Mouse (Mus musculus): Measurements from ENCODE around the gene Plekha4.
A peak's percentile ranks its signal among the peaks of the same experiment; 100 is the strongest.

Gene Plekha4

DNA sequence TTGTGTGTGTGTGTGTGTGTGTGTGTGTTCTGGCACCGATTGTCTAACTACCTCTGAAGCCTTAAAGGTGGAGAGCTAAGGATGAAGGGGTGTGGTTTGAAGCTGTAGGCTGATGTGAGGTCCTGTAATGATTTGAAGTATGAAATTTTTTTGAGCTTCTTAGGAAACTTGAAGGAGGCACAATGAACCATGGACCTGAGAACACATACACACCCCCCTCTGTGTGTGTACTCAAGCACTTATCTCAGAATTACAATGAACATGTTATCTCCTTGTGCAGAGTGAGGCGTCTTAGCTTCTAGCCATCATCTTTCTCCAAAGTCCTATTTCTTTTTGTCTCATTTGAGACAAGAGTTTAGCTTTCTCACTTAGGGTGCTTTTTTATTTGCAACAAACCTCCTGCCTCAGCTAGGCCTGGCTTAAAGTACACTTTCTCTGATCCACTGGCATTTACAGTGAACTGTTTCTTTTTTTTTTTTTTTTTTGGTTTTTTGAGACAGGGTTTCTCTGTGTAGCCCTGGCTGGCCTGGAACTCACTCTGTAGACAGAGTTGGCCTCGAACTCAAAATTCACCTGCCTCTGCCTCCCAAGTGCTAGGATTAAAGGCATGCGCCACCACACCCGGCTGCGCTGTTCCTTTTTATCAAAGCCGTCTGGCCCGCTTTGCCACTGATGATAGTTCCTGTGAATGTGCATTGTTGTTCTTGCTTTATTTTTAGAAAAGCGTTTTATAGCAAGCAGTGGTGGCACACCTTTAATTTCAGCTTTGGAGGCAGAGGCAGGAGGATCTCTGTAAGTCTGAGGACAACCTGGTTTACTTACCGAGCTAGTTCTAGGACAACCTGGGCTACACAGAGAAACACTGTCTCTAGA lies 42.7 kb downstream of the Plekha4 start:
- DNase-seq (ENCODE audit: low spot score in 2 of 2): no peak

DNA sequence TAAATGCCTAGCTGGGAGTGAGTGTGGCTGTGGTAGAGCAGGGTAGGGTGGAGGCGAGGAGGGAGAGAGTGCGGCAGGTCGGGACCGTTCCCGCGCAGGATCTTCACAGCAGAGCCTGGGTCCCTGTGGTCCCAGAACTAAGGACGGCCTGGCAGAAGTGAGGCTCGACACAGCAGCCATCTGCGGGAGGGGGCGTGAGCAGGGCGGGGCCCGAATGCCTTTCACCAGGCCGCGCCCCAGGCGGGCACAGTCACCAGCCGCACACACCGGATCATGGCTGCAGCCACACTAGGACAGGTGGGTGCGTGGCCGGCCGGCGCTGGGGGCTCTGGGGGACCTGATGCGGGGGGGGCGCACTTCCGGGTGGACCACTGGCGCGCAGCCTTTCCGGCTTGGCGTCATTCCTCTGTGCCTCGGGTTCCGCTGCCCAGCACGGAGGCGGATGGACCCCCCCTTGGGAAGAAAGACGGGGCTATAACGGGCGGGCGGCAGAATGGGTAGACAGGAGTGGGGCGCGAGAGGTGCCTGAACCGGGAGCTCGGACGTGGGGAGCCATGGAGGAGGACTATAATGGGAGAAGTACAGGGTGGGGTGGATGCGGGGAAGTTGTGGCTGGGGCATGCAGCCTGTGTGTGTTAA lies 44.1 kb downstream of the Plekha4 start, which contains the start of gene Bcat2:
Bcat2 (plus strand) TSS at position 51 of the 639 bp plus-strand sequence.
- DNase-seq (ENCODE audit: low spot score in 2 of 2): peak; percentile 73

DNA sequence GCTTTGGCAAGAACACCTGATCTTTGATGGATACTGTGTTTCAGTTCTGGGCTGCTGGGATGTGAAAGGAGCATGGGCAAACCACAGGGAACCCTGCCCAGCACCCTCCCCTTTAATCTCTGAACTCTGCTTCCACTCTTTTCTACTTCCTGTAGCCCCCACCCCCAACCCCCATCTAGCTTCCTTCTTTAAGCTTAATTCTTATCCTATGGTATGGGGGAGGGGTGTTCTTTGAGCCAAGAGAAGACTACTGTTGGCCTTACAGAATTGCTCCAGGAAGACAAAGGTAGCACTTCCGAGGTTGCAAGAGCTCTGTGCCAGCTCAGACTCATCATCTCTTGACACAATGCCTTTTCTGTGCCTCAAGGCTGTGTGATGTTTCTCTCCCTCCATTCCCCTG lies 45.8 kb downstream of the Plekha4 start:
- peak in 1 of 2 experiments; percentile 41 for DNase-seq (ENCODE audit: low spot score in 2 of 2)

DNA sequence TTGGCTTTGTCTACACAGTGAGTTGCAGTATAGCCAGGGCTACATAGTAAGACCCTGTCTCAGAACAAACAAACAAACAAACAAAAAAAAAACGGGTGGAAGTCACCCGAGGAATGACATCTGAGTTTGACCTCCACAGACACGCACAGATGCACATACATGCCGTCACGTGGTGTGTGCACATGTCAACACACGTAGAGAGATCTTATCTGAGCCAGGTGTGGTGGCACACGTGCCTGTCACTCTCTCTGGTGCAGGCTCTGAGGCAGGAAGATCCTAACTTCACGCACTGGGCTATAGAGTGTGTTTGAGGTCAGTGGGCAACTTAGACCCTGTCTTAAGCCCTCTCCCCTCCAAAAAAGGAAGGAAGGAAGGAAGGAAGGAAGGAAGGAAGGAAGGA lies 47.8 kb downstream of the Plekha4 start:
- DNase-seq (ENCODE audit: low spot score in 2 of 2): peak; percentile 64 to 71

DNA sequence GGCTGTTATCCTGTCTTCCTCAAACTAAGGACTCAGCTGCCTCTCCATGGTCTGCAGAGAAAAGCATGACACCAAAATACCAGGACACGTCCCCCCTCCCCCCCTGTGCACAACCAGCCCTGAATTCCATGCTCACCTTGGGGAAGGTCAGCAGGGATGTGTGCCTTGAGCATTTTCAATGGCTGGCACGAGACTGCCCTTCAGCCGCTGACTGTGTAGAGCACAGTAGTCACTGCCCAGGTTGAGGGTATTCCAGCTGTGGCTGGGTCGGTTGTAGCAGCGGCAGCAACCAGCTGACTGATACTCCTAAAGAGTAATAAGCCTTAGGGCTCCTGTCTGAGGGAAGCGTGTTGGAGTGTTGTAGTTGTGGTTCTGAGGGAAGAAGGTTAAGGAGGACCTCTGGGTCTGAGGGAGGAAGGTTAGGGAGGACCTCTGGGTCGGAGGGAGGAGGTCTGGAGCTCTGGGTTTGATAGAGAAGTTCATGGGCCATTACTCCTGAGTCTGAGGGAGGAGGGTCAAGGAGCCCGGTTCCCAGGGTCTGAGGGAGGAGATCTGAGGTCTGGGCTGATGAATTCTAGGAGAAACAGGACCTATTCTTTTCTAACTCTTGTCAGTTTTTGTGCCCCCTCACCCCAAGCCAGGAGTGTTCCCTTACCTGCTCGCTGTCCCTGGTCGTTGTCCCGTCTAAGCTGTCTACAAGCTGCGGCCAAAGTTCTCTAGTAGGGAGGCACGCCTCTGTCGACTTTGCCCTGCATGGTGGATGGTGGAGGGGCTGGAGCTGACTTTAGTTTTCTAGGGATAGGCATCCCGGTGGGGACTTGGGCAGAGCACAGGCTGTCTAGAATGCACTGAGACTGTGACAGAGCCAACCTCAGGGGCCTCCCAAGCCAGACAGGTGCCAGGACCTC lies 48.6 kb downstream of the Plekha4 start:
- no peak for DNase-seq (ENCODE audit: low spot score in 2 of 2)

DNA sequence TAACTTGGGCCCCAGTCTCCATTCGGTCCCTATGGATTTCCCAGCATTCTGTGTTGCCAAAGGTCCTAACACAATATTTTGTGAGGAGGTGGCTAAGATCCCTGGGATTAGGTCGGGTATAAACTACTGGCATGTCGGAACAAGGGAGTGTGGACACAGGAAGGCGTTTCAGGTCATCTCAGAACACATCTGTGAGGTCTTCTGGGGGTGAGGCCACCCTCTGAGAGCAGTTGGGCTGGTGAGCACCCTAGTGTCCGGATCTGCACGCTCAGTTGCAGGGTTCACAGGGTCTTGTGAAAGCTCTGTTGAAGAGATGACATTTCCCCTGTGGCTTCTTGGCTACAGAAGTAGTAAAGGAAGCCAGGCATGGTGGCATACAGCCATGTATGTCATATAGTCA lies 59.8 kb downstream of the Plekha4 start:
- no peak for DNase-seq (ENCODE audit: low spot score in 2 of 2)

DNA sequence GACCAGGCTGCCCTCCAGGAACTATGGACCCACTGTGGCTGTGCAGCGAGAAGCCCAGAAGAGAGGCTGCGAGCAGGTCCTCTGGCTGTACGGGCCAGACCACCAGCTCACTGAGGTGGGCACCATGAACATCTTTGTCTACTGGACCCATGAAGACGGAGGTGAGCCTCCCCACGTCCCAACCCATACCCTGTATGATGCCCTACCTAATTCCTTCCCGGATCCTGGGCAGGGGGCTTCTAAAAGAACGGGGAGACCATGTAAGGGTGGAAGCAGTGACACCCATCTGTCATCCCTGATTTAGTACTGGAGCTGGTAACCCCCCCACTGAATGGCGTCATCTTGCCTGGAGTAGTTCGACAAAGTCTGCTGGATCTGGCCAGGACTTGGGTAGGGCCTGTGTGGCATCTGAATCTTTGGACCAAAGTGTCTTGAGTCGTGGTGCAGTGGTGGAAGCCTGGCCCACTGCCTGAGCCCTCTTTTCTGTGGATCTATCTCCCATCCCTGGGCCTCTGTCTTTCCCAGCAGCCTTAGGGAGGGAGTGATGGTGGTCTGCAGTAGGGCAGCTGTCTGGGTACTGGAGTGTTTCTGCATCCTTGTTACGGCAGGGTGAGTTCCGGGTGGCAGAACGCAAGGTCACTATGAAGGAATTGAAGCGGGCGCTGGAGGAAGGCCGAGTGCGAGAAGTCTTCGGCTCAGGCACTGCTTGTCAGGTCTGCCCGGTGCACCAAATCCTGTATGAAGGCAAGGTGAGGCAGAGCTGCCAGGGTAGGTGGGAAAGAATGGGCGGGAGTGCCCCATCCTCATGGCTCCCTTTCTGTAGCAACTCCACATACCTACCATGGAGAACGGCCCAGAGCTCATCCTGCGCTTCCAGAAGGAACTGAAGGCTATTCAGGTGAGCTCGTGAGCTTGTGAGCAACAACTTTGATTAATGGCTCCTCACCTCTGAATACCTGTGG lies 61.8 kb downstream of the Plekha4 start:
- no peak for DNase-seq (ENCODE audit: low spot score in 2 of 2)

DNA sequence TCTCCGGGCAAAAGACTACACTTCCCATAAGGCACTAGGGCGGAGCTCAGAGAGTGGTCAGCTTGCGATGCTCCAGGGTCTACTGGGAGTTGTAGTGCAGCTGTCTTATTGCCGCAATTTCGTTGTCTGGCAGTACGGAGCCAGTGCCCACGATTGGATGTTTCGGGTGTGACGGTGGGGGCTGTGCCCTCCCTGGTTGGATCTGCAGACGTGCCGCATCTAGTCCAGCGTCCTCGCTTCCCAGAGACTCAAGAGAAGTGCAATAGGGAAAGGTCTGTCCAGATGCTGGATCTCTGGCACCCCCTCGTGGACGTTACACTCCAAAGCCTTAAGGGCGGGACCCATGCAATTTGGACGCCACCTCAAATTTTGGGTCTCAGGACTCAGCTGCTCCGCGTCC lies 63.0 kb downstream of the Plekha4 start:
- DNase-seq (ENCODE audit: low spot score in 2 of 2): peak; percentile 61 to 79

DNA sequence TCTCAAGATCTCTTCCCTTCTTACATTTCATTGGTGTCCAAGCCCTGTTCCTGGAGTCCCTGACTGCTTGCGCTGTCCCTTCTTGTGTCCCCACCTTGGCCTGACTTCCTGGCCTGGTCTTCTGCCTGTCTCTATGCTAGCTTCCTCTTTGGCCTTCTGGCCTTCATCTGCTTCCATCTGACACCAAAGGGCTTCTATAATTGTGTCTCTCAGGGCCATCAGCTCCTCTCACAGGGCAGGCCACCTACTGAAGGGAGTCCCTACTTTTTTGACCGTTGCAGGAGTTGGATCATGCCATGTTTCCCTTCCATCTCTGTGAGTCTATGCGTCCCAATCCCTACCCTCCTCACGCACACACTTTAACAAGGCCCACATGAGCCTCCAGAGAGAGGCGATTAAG lies 63.8 kb downstream of the Plekha4 start:
- DNase-seq (ENCODE audit: low spot score in 2 of 2): no peak

DNA sequence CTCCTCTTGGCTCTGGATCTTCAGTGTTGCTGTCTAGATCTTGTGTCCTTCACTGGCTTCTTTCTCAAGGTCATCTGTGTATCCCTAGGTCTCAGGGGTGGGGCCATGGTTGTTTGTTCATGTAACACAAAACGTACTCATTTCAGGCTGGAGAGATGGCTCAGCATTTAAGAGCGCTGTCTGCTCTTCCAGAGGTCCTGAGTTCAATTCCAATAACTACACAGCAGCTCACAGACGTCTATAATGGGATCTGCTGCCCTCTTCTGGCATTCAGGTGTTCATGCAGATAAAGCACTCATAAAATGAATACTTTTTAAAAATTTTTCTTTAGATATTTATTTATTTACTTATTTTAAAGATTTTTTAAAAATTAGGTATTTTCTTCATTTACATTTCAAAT lies 64.7 kb downstream of the Plekha4 start:
- peak in 1 of 2 experiments; percentile 3 for DNase-seq (ENCODE audit: low spot score in 2 of 2)

DNA sequence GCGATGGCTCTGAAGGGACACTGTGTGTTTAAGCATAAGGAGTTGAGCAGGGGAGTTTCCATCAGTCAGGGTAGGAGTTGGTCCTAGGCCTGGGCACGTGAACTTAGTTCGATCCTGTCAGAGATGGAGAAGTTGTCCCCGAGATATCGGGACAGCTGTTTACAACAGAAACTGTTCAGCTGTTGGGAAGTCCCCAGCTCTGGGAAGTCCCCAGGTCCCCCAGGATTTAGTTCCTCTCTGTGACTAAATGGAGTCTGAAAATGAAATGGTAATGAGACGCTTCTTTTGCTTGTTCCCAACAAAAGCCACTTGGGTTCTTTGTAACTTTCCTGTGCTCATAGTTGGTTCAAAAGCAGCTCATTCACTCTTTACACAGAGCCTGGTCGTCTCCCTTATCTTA lies 65.8 kb downstream of the Plekha4 start:
- DNase-seq (ENCODE audit: low spot score in 2 of 2): peak in 1 of 2 experiments; percentile 4

DNA sequence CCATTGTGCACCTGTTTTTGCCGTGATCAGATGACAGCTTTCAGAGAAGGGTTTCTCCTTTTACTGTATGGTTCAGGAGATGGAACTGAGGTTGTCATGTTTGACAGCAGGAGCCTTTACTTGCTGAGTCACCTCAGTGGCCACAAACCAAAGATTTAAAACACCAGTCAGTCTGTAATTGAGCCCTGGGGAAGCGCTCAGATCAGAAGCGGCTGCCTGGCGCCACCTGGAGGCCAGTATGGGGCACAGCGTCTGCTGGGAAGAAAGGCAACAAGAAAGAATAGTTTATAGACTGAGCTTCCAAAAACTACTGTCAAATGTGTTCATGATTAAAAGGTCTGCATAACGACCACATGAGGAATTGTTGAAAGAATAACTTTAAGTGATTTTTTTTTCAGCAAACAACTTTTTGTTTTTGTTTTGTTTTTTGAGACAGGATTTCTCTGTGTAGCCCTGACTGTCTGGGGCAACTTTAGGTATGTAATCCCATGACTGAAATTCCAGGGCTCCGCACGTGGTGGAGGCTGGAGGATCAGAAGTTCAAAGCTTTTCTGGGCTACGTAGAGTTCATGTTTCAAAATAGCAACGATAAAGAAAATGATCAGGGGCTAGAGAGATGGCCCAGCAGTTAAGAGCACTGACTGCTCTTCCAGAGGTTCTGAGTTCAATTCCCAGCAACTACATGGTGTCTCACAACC lies 67.1 kb downstream of the Plekha4 start:
- DNase-seq (ENCODE audit: low spot score in 2 of 2): peak; percentile 38 to 74

DNA sequence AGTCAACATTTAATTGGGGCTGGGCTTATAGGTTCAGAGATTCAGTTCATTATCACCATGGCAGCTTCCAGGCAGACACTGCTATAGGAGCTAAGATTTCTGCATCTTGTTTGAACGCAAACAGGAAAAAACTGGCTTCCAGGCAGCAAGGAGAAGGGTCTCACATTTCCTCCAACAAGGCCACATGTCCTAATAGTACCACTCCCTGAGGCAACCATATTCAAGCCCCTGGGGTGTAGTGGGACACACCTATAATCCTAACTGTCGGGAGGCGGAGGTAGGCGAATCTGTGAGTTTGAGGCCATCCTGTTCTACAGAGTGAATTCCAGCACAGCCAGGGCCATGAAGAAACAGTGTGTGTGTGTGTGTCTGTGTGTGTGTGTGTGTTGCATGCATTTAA lies 69.0 kb downstream of the Plekha4 start:
- peak in 1 of 2 experiments; percentile 2 for DNase-seq (ENCODE audit: low spot score in 2 of 2)

DNA sequence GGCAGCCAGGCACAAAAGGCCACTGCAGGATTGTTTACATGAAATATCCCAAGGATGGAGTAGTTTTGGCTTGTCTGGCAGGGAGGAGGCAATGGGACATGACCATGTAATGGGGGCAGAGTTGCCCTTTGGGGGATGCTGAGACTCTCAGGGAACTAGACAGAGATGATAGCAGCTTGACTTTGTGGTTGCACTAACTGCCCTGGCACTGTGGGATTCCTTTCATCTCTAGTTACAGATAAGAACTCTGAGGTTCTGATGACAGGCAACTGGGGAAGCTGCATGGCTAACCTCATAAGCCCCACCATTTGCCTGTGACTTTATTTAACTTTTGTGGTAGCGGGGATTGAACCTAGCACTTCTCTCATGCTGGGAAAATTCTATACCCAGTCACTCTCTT lies 70.0 kb downstream of the Plekha4 start:
- DNase-seq (ENCODE audit: low spot score in 2 of 2): no peak

DNA sequence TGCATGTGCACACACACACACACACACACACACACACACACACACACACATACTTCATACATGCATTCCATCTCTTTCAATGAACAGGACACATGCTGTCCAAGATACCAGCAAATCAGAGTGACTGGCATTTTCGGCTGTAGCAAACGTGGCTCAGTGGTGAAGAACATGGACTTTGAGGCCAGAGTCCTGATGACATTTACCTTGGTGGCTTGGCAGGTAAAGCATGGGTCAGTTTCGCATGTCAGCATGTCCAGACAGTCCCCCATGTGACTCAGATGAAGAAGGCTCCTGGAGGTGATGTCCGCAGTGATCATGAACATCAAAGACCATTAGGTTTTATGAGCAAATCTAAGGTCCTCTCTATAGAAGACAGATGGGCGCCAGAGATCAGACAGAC lies 70.9 kb downstream of the Plekha4 start:
- DNase-seq (ENCODE audit: low spot score in 2 of 2): no peak

DNA sequence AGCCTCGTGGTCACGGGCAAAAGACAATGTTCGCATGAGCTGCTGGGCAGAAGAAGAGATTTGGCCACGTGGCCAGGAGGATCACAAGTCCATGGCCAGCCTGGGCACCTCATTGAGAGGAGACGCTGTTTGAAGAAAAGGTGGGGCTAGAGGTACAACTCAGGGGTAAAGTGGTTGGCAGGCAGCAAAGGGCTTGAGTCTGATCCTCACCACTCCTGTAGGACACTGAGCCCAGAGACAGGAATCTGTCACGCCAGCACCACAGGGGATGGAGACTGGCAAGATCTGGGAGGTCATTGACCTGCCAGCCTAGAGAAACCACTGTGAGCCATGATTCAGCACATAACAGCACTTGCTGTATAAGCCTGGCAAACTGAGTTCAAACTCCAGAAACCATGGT lies 71.4 kb downstream of the Plekha4 start:
- DNase-seq (ENCODE audit: low spot score in 2 of 2): no peak

DNA sequence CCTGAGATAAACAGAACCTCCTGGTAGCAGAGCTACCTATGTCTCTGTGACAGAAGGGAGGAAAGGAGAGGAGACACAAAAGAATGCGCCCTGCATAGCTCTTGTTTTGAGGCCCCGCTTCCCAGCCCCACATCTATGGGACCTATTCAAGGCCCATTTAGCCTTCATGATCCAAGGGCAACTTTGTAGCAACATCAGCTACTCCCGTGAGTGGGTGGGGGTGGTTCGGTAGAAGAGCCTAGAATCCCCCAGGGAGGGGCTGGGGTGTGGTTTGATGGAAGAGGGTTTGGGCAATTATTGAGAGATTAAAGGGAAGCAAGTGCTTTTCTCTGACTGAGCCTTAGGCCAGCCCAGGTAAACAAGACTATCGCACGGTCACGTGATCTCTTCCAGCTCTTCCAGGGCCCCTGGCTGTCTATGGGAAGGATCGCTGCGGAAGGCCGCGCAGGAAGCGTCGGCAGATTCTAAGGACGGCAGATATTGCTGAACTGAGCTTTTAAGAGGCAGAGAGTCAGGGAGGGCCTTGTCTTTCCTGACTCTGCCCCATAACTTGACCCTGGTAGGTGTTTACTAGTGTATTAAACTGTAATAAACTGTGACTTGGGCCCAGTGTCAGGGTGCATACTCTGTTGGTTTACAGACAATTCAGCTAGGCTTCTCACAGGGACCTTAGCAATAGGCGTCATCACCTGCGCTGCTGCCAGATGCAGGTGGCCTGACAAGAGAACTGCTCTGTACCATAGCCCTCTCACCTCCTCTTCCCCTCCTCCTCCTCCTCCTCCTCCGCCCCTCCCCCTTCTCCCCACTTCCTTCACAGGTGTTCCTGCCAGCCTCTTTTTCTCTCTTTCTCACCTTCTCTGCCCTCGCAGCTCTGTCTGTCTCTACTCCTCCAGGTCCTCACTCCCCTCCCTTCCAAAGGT lies 73.1 kb downstream of the Plekha4 start:
- peak; percentile 74 to 79 for DNase-seq (ENCODE audit: low spot score in 2 of 2)

Measured in thymus, postnatal 10 days (tissue).